Mouse (Mus musculus): ENCODE results near the gene Fbxl21. TPM values are rescaled to one million over a fixed set of nuclear protein-coding genes. Genes with fewer than 3 reads are reported as not detected.

The Fbxl21 gene
- polyA plus RNA-seq, 1 experiment from 2014 or later = 4.2 TPM

- 87% methylated on average over 6 of the region's 6 CpGs for WGBS
- H3K36me3 ChIP-seq = no peaks in the 10 kb centered on the region
- H3K4me1 ChIP-seq (replicated peaks) = no peaks in the 10 kb centered on the region
- no peak overlapping the region for H3K9ac ChIP-seq
- ATAC-seq (ENCODE audit: low read depth) = no peak
- no peaks in the 10 kb centered on the region for H3K27me3 ChIP-seq
- H3K4me2 ChIP-seq = no peak overlapping the region
- no peak overlapping the region for H3K27ac ChIP-seq (replicated peaks)
- H3K4me3 ChIP-seq = no peak overlapping the region
- no peaks in the 10 kb centered on the region for H3K9me3 ChIP-seq
Measured at GRCm38 (mm10) chr13:56506871-56507496, 15.3 kb upstream of the Fbxl21 start.

- Histone ChIP-seq H3K27ac (replicated peaks) (no peak overlapping the region), H3K4me3 (no peak overlapping the region), H3K4me1 (replicated peaks) (no peaks in the 10 kb centered on the region), H3K9me3 (no peaks in the 10 kb centered on the region), H3K9ac (no peak overlapping the region), H3K27me3 (no peaks in the 10 kb centered on the region), H3K4me2 (no peak overlapping the region), H3K36me3 (no peaks in the 10 kb centered on the region)
- ATAC-seq (ENCODE audit: low read depth) = no peak
- 88% methylated on average over 2 of the region's 2 CpGs for WGBS
Measured at GRCm38 (mm10) chr13:56509796-56510195, 12.5 kb upstream of the Fbxl21 start.

- 0 out of 2 replicates have a peak, but pooled peaks cover 3% of the 10 kb centered on the region for H3K4me1 ChIP-seq (replicated peaks)
- no peak overlapping the region for H3K4me3 ChIP-seq
- no peaks in the 10 kb centered on the region for H3K9me3 ChIP-seq
- no peak for ATAC-seq (ENCODE audit: low read depth)
- H3K4me2 ChIP-seq = no peak overlapping the region
- no peak overlapping the region for H3K27ac ChIP-seq (replicated peaks)
- H3K36me3 ChIP-seq = no peaks in the 10 kb centered on the region
- no peaks in the 10 kb centered on the region for H3K27me3 ChIP-seq
- H3K9ac ChIP-seq = no peak overlapping the region
Measured at GRCm38 (mm10) chr13:56513595-56513994, 8.7 kb upstream of the Fbxl21 start.

- H3K9ac ChIP-seq = no peak overlapping the region
- no peaks in the 10 kb centered on the region for H3K27me3 ChIP-seq
- no peak for ATAC-seq (ENCODE audit: low read depth)
- H3K4me3 ChIP-seq = no peak overlapping the region
- no peaks in the 10 kb centered on the region for H3K9me3 ChIP-seq
- no peak overlapping the region for H3K27ac ChIP-seq (replicated peaks)
- 62% methylated on average over 4 of the region's 4 CpGs for WGBS
- H3K4me2 ChIP-seq = no peak overlapping the region
- 0 out of 2 replicates have a peak, but pooled peaks cover 3% of the 10 kb centered on the region for H3K4me1 ChIP-seq (replicated peaks)
- no peaks in the 10 kb centered on the region for H3K36me3 ChIP-seq
Measured at GRCm38 (mm10) chr13:56516311-56516710, 6.0 kb upstream of the Fbxl21 start.

GRCm38 (mm10) chr13:56516816-56517215 is 5.5 kb upstream of the Fbxl21 start:
- no peak for ATAC-seq (ENCODE audit: low read depth)
- no peak overlapping the region for H3K4me2 ChIP-seq

GRCm38 (mm10) chr13:56522821-56523167 is 522 bp downstream of the Fbxl21 start:
- Histone ChIP-seq H3K4me1 (replicated peaks) (no peaks in the 10 kb centered on the region), H3K27me3 (no peaks in the 10 kb centered on the region), H3K9ac (peak overlapping the region; percentile 78), H3K27ac (replicated peaks) (no peak overlapping the region; the same call in 1 of the 2 replicates), H3K4me3 (peak overlapping the region; percentile 73), H3K36me3 (no peaks in the 10 kb centered on the region), H3K9me3 (no peaks in the 10 kb centered on the region), H3K4me2 (peak overlapping the region; percentile 93)
- 5% methylated on average over 8 of the region's 8 CpGs for WGBS
- ATAC-seq (ENCODE audit: low read depth) = peak; percentile 45

More at GRCm38 (mm10) chr13:56516816-56517215, 5.5 kb upstream of the Fbxl21 start:
- no peak overlapping the region for H3K9ac ChIP-seq
- H3K4me3 ChIP-seq = no peak overlapping the region
- H3K27ac ChIP-seq (replicated peaks) = no peak overlapping the region
- no peaks in the 10 kb centered on the region for H3K36me3 ChIP-seq
- H3K27me3 ChIP-seq = no peaks in the 10 kb centered on the region
- WGBS = 55% methylated on average over 7 of the region's 7 CpGs
- H3K4me1 ChIP-seq (replicated peaks) = 0 out of 2 replicates have a peak, but pooled peaks cover 3% of the 10 kb centered on the region
- H3K9me3 ChIP-seq = no peaks in the 10 kb centered on the region

- H3K27me3 ChIP-seq = no peaks in the 10 kb centered on the region
- no peak overlapping the region for H3K4me2 ChIP-seq
- H3K4me1 ChIP-seq (replicated peaks) = no peaks in the 10 kb centered on the region
- H3K36me3 ChIP-seq = no peaks in the 10 kb centered on the region
- H3K9me3 ChIP-seq = no peaks in the 10 kb centered on the region
- 90% methylated on average over 12 of the region's 12 CpGs for WGBS
- no peak for ATAC-seq (ENCODE audit: low read depth)
- no peak overlapping the region for H3K4me3 ChIP-seq
- no peak overlapping the region for H3K9ac ChIP-seq
- no peak overlapping the region for H3K27ac ChIP-seq (replicated peaks)
Measured at GRCm38 (mm10) chr13:56526871-56527270, 4.6 kb downstream of the Fbxl21 start.

GRCm38 (mm10) chr13:56527846-56528245 is 5.6 kb downstream of the Fbxl21 start:
- H3K9me3 ChIP-seq = no peaks in the 10 kb centered on the region
- H3K36me3 ChIP-seq = no peaks in the 10 kb centered on the region
- no peaks in the 10 kb centered on the region for H3K4me1 ChIP-seq (replicated peaks)
- H3K4me2 ChIP-seq = no peak overlapping the region
- no peak overlapping the region for H3K9ac ChIP-seq
- 93% methylated on average over 7 of the region's 7 CpGs for WGBS
- ATAC-seq (ENCODE audit: low read depth) = no peak
- H3K27me3 ChIP-seq = no peaks in the 10 kb centered on the region
- H3K27ac ChIP-seq (replicated peaks) = no peak overlapping the region
- no peak overlapping the region for H3K4me3 ChIP-seq

- no peak for ATAC-seq (ENCODE audit: low read depth)
- Histone ChIP-seq H3K4me1 (replicated peaks) (no peaks in the 10 kb centered on the region), H3K4me3 (no peak overlapping the region), H3K27ac (replicated peaks) (no peak overlapping the region), H3K36me3 (no peaks in the 10 kb centered on the region), H3K27me3 (no peaks in the 10 kb centered on the region), H3K9me3 (no peaks in the 10 kb centered on the region), H3K4me2 (no peak overlapping the region), H3K9ac (no peak overlapping the region)
- 85% methylated on average over 11 of the region's 11 CpGs for WGBS
Measured at GRCm38 (mm10) chr13:56528281-56528680, 6.0 kb downstream of the Fbxl21 start.

- no peak overlapping the region for H3K4me3 ChIP-seq
- H3K4me2 ChIP-seq = no peak overlapping the region
- WGBS = 84% methylated on average over 4 of the region's 4 CpGs
- no peak overlapping the region for H3K27ac ChIP-seq (replicated peaks)
- H3K9ac ChIP-seq = no peak overlapping the region
- H3K4me1 ChIP-seq (replicated peaks) = no peaks in the 10 kb centered on the region
- H3K36me3 ChIP-seq = 0 out of 2 replicates have a peak, but pooled peaks cover 3% of the 10 kb centered on the region
- no peak for ATAC-seq (ENCODE audit: low read depth)
- 0 out of 2 replicates have a peak, but pooled peaks cover 1% of the 10 kb centered on the region for H3K9me3 ChIP-seq
- no peaks in the 10 kb centered on the region for H3K27me3 ChIP-seq
Measured at GRCm38 (mm10) chr13:56529031-56529430, 6.8 kb downstream of the Fbxl21 start.

- Histone ChIP-seq H3K36me3 (0 out of 2 replicates have a peak, but pooled peaks cover 7% of the 10 kb centered on the region), H3K4me2 (no peak overlapping the region), H3K27ac (replicated peaks) (no peak overlapping the region), H3K9me3 (0 out of 2 replicates have a peak, but pooled peaks cover 8% of the 10 kb centered on the region), H3K4me1 (replicated peaks) (no peaks in the 10 kb centered on the region), H3K9ac (no peak overlapping the region), H3K27me3 (no peaks in the 10 kb centered on the region), H3K4me3 (no peak overlapping the region)
- WGBS = 63% methylated on average over 8 of the region's 8 CpGs
- ATAC-seq (ENCODE audit: low read depth) = no peak
Measured at GRCm38 (mm10) chr13:56529685-56530084, 7.4 kb downstream of the Fbxl21 start.

- Histone ChIP-seq H3K36me3 (0 out of 2 replicates have a peak, but pooled peaks cover 7% of the 10 kb centered on the region), H3K4me2 (no peak overlapping the region)
- WGBS = 81% methylated on average over 5 of the region's 5 CpGs
Measured at GRCm38 (mm10) chr13:56534931-56535330, 12.7 kb downstream of the Fbxl21 start.

GRCm38 (mm10) chr13:56535570-56535969 is 13.3 kb downstream of the Fbxl21 start:
- ATAC-seq (ENCODE audit: low read depth) = no peak
- no peak overlapping the region for H3K27ac ChIP-seq (replicated peaks)
- H3K27me3 ChIP-seq = no peaks in the 10 kb centered on the region
- WGBS = 75% methylated on average over 5 of the region's 5 CpGs
- no peak overlapping the region for H3K9ac ChIP-seq
- H3K4me3 ChIP-seq = no peak overlapping the region
- H3K4me2 ChIP-seq = no peak overlapping the region
- H3K9me3 ChIP-seq = peaks cover 12% of the 10 kb centered on the region; the same call in 1 of the 2 replicates
- no peaks in the 10 kb centered on the region for H3K4me1 ChIP-seq (replicated peaks)
- 0 out of 2 replicates have a peak, but pooled peaks cover 7% of the 10 kb centered on the region for H3K36me3 ChIP-seq

More at GRCm38 (mm10) chr13:56534931-56535330, 12.7 kb downstream of the Fbxl21 start:
- H3K9ac ChIP-seq = no peak overlapping the region
- H3K9me3 ChIP-seq = peaks cover 12% of the 10 kb centered on the region; the same call in 1 of the 2 replicates
- ATAC-seq (ENCODE audit: low read depth) = no peak
- no peaks in the 10 kb centered on the region for H3K27me3 ChIP-seq
- H3K4me3 ChIP-seq = no peak overlapping the region
- H3K4me1 ChIP-seq (replicated peaks) = no peaks in the 10 kb centered on the region
- no peak overlapping the region for H3K27ac ChIP-seq (replicated peaks)

Measured in neural tube, embryonic 13.5 days (tissue).